Mouse (Mus musculus): Measurements from ENCODE around the gene Pigz. TPM values are rescaled to one million over a fixed set of nuclear protein-coding genes. Genes with fewer than 3 reads are reported as not detected.

Gene Pigz
- total RNA-seq, 2 experiments from 2014 or later: 20.3 to 23.5 TPM

DNA sequence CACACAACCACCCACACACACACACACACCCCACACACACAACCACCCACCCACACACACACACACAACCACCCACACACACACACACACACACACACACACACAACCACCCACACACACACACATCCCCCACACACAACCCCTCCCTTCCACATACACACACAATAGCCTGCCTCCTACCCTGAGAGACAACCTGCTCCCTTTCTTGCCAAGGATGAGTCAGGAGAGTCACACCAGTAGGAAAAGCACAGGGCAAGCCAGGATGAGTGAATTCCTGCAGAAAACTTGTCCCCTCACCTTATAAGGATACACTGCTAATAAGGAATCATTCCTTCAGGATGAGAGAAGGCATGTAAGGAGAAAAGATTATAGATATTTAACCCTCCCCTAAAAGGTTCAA is 60.3 kb downstream of the Pigz start:
- no peak for DNase-seq (ENCODE audit: low spot score in 2 of 2)

Small RNA genes within 50 kb of the gene (microRNA-seq; reads per million reads assigned to microRNA genes)
- gene Gm26269: 0 reads per million in 2 experiments

Other genes starting within 250 kb of the Pigz start
- under 1 TPM; 0.44 to 0.49 TPM for gene Meltf, start 55.0 kb upstream of the Pigz start, total RNA-seq (2021)
- 10 to 100 TPM; 39.5 to 42.0 TPM for gene 0610012G03Rik, start 14.6 kb downstream of the Pigz start, total RNA-seq (2021)
- gene Ncbp2, start 14.7 kb downstream of the Pigz start, total RNA-seq (2021): 10 to 100 TPM; 50.1 to 50.8 TPM
- 10 to 100 TPM; 46.3 to 48.8 TPM for gene Senp5, start 69.4 kb downstream of the Pigz start, total RNA-seq (2021)
- gene Pak2, start 145.5 kb downstream of the Pigz start, total RNA-seq (2021): 10 to 100 TPM; 25.1 to 27.2 TPM
- gene Pigx, start 165.9 kb downstream of the Pigz start, total RNA-seq (2021): 10 to 100 TPM; 25.5 to 25.8 TPM
- gene Cep19, start 165.9 kb downstream of the Pigz start, total RNA-seq (2021): 10 to 100 TPM; 66.8 to 67.1 TPM
- gene Nrros, start 231.7 kb downstream of the Pigz start, total RNA-seq (2021): 1 to 10 TPM; 6.8 to 8.5 TPM
- not detected for gene Bex6, start 246.0 kb downstream of the Pigz start, total RNA-seq (2021)